Mouse (Mus musculus) limb, embryonic 11.5 days (tissue): ENCODE data around the gene Gm32802. TPM values are rescaled to one million over a fixed set of nuclear protein-coding genes. Genes with fewer than 3 reads are reported as not detected.
"Not testable (repeated sequence)": the region's sequence is repeated elsewhere in the genome, so short reads cannot be mapped to it uniquely, and the experiment has no call there.

ENCODE experiments used
- ATAC-seq: fragments of 200-750 bp; cut with Nextera tagmentation; 2 replicates; pipeline ENCODE4 v1.8.0; 2017; ENCODE audit warnings: low read depth; ENCODE audit not compliant: insufficient number of reproducible peaks, low FRiP score, low TSS enrichment
- DNase-seq: peaks from one replicate; pipeline ENCODE4 v3.0.0-alpha.2; 2015; ENCODE audit warnings: low spot score
- H3K27ac ChIP-seq: fragments of 300-500 bp; sonication (generic); replicated peaks from 2 replicates; pipeline ENCODE4 v1.5.1; 2014; ENCODE audit warnings: low read depth, mild to moderate bottlenecking, low read length
- H3K27me3 ChIP-seq: fragments of 300-500 bp; sonication (generic); 2 replicates; pipeline ENCODE4 v1.6.1; 2014; ENCODE audit warnings: mild to moderate bottlenecking, low read length, mixed read lengths; ENCODE audit not compliant: control insufficient read depth, insufficient read depth
- H3K36me3 ChIP-seq: fragments of 300-500 bp; sonication (generic); 2 replicates; pipeline ENCODE4 v1.6.1; 2014; ENCODE audit warnings: mild to moderate bottlenecking, low read length, moderate library complexity, mixed read lengths; ENCODE audit not compliant: control insufficient read depth, insufficient read depth
- H3K4me1 ChIP-seq: fragments of 300-500 bp; sonication (generic); 2 replicates; pipeline ENCODE4 v1.6.1; 2014; ENCODE audit warnings: low read length, mixed read lengths; ENCODE audit not compliant: control insufficient read depth, insufficient read depth
- H3K4me2 ChIP-seq: fragments of 300-500 bp; sonication (generic); 2 replicates; pipeline ENCODE4 v1.6.1; 2014; ENCODE audit warnings: low read depth, mild to moderate bottlenecking, moderate library complexity; ENCODE audit not compliant: severe bottlenecking
- H3K4me3 ChIP-seq: fragments of 300-500 bp; sonication (generic); 2 replicates; pipeline ENCODE4 v1.5.1; 2014; ENCODE audit warnings: low read depth, low read length
- H3K9ac ChIP-seq: fragments of 300-500 bp; sonication (generic); 2 replicates; pipeline ENCODE4 v1.6.1; 2014; ENCODE audit warnings: mild to moderate bottlenecking, low read length
- H3K9me3 ChIP-seq: fragments of 300-500 bp; sonication (generic); 2 replicates; pipeline ENCODE4 v1.6.1; 2016; ENCODE audit warnings: low read length; ENCODE audit not compliant: control insufficient read depth
- WGBS: fragments of 180-500 bp; shearing (Covaris S2); extraction: QIAGEN DNeasy Blood & Tissue Kit; methylation state at CpG from one replicate; pipeline ENCODE4 v1.1.7; 2014; 5-methylcytosine and 5-hydroxymethylcytosine counted together
- polyA plus RNA-seq: library from polyadenylated mRNA; unstranded; fragments of >200 nt; fragmentation: Nextera tagmentation; extraction: Ambion mirVana; gene quantifications from 2 replicates; pipeline ENCODE4 v1.2.1, GENCODE M21; 2014

The Gm32802 gene
- polyA plus RNA-seq, 1 experiment from 2014 or later = not detected

DNA sequence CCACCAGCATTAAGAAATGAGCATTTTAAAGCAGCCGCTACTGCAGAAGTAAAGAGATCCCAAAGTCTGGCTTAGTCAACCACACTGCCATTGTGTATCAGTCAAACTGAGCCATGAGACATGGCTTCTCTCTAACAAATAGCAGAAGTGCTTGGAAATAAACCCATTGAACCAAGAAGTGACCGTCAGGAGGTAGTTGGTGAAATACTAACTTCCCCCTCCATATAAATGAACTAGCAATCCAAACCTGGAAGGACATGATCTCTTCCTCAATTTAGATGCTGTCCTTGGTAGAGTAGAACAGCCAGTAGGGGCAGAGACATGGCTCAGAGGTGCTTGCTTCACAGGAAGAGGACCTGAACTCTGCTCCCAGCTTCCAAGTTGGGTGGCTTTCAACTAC, 12.9 kb downstream of the Gm32802 start:
- H3K4me2 ChIP-seq, H3K4me3 ChIP-seq, H3K9me3 ChIP-seq, H3K27ac ChIP-seq, H3K4me1 ChIP-seq, ATAC-seq, H3K9ac ChIP-seq, H3K27me3 ChIP-seq, DNase-seq, H3K36me3 ChIP-seq: not testable (repeated sequence)
- WGBS = no CpG with 5 or more reads among the region's 2 CpGs

DNA sequence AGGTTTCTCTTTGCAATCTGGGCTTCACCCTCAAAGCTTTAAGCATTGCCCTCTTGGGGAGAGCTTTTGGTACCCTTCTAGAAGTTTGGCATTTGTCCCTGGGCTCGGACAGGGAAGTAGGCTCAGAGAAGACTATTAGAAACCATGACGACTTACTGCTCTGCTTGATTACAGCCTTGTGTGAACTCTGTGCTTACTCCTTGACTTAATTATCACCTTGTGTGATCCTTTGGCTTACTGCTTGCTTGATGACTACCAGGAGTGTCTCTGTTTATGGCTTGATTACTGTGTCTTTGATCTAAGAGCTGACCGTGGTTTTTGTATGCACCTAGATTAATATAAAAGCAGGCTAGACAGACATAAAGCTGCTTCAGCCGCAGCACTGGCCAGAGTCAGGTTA, 19.6 kb downstream of the Gm32802 start:
- H3K36me3 ChIP-seq, H3K9ac ChIP-seq, ATAC-seq, H3K9me3 ChIP-seq, H3K4me2 ChIP-seq, H3K4me1 ChIP-seq, DNase-seq, H3K27me3 ChIP-seq, H3K4me3 ChIP-seq, H3K27ac ChIP-seq: not testable (repeated sequence)
- WGBS = no CpG with 5 or more reads among the region's 4 CpGs

DNA sequence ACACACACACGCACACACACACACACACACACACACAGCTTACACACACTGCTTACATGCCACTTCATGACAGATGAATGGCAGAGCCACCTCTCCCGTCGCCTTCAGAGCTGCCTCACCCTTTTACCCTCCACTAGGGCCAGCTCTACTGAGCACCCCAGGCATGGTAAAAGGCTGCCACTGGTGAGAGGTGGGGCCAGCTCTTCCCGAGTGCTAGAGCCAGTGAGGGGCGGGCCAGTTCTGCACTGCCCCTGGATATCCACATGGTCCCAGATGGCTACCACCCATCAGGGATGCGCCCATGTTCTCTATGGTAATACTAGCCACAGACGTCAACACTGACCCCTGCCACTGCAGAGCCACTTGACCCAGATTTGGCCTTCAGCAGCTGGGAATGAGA, 24.1 kb downstream of the Gm32802 start:
- H3K27ac ChIP-seq = not testable (repeated sequence)

DNA sequence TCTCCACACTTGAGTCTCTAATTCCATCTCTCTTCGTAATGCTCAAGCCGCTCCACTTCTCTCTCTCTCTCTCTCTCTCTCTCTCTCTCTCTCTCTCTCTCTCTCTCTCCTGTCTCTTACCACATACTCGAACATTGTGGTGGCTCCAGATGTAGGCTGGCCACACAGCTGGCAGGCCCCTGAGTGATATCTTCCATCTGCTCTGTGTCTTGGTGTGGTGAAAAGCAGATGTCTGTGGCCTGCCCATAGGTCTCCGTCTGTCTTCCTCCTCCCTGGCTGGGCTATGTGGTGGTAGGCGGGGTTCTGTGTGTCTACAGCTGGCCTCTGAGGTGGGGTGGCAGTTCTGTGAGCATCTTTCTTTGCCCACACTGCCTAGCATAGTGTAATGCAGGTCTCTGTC, 24.5 kb downstream of the Gm32802 start:
- not testable (repeated sequence) for H3K9me3 ChIP-seq, H3K9ac ChIP-seq, H3K36me3 ChIP-seq, DNase-seq, H3K27ac ChIP-seq, H3K4me3 ChIP-seq, ATAC-seq, H3K27me3 ChIP-seq, H3K4me1 ChIP-seq, H3K4me2 ChIP-seq
- 92% methylated on average over 2 of the region's 5 CpGs for WGBS

More for the DNA sequence above, 24.1 kb downstream of the Gm32802 start:
- not testable (repeated sequence) for H3K4me3 ChIP-seq, DNase-seq, ATAC-seq, H3K4me2 ChIP-seq, H3K4me1 ChIP-seq, H3K9me3 ChIP-seq, H3K36me3 ChIP-seq, H3K9ac ChIP-seq, H3K27me3 ChIP-seq
- 73% methylated on average over 7 of the region's 7 CpGs for WGBS

DNA sequence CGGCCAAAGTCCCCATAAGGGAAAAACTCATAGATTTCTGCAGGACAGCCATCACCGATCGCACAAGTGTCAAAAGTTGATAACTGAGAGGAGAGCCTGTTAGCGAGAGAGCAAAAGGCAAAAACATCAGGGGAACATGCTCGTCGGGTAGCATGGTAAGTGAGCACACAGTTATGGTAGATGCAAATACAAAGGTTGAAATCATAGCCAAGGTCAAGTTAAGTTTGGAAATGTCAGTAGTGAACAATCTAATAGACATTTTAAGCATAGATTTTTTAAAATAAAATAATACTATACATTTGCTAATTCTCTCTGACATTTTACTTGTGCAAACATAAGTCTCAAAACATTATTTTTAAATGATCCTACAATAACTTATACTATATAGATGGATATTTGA, 36.5 kb downstream of the Gm32802 start, which contains the start of gene Iltifb:
TSS of gene Iltifb (minus strand) at position 101 of the 400 bp plus-strand sequence.
- ATAC-seq (no peak), DNase-seq (no peak)
- no peak within 1 kb of the TSS for H3K27ac ChIP-seq
- H3K27me3 ChIP-seq = no peaks in the 10 kb centered on the region
- no peaks in the 10 kb centered on the region for H3K4me1 ChIP-seq
- 95% methylated on average over 6 of the region's 6 CpGs for WGBS
- no peak within 1 kb of the TSS for H3K4me2 ChIP-seq
- no peak within 1 kb of the TSS for H3K4me3 ChIP-seq
- H3K36me3 ChIP-seq = no peaks in the 10 kb centered on the region
- no peaks in the 10 kb centered on the region for H3K9me3 ChIP-seq
- no peak within 1 kb of the TSS for H3K9ac ChIP-seq

DNA sequence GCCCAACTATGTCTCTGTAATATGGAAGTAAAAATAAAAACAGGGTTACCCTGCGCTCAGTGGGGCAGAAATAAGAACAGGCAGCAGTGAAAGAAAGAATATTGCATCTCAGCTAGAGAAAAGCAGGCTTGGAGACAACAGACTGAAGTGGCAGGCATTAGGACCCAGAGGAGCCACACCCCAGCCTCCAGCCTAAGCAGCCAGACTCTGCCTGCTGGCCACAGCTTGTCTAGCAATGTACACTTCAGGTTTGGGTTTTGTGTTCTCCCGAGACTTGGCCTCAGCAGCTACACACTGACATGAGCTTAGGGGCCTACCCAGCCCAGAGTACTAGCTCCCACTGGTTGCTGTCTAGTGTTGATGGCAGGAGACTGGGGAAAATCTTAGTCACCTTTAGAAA, 43.6 kb downstream of the Gm32802 start:
- not testable (repeated sequence) for ATAC-seq, H3K27me3 ChIP-seq, H3K9ac ChIP-seq, H3K27ac ChIP-seq, H3K4me2 ChIP-seq, H3K36me3 ChIP-seq, H3K4me1 ChIP-seq, H3K4me3 ChIP-seq, H3K9me3 ChIP-seq
- peak; percentile 22 for DNase-seq
- 44% methylated on average over 2 of the region's 2 CpGs for WGBS

Other genes with a start within 250 kb of the Gm32802 start
- 58.7 and 64.2 TPM in 2 replicates for gene Mdm1, start 116.9 kb upstream of the Gm32802 start, polyA plus RNA-seq
- gene Il22, start 53.7 kb upstream of the Gm32802 start, polyA plus RNA-seq = 0.23 TPM in 1 of 2 replicates, not detected in the other
- gene Gm32717, start 17.9 kb upstream of the Gm32802 start, polyA plus RNA-seq = 0.10 TPM in 1 of 2 replicates, not detected in the other
- not detected in 2 replicates for gene Iltifb, start 36.4 kb downstream of the Gm32802 start, polyA plus RNA-seq
- 0.09 TPM in 1 of 2 replicates, not detected in the other for gene Gm9040, start 68.3 kb downstream of the Gm32802 start, polyA plus RNA-seq
- 0.09 TPM in 1 of 2 replicates, not detected in the other for gene Gm9044, start 73.7 kb downstream of the Gm32802 start, polyA plus RNA-seq
- not detected in 2 replicates for gene Gm9045, start 79.1 kb downstream of the Gm32802 start, polyA plus RNA-seq
- gene Gm9046, start 84.6 kb downstream of the Gm32802 start, polyA plus RNA-seq = not detected in 2 replicates
- not detected in 2 replicates for gene Gm9048, start 90.0 kb downstream of the Gm32802 start, polyA plus RNA-seq
- gene Gm9049, start 95.4 kb downstream of the Gm32802 start, polyA plus RNA-seq = not detected in 2 replicates
- gene Ifng, start 182.4 kb downstream of the Gm32802 start, polyA plus RNA-seq = not detected in 2 replicates